Mouse (Mus musculus): ENCODE results near the gene Zbtb17. TPM values are rescaled to one million over a fixed set of nuclear protein-coding genes. Genes with fewer than 3 reads are reported as not detected.

Zbtb17 gene
- polyA plus RNA-seq, 1 experiment from 2014 or later = 58.6 TPM

DNA sequence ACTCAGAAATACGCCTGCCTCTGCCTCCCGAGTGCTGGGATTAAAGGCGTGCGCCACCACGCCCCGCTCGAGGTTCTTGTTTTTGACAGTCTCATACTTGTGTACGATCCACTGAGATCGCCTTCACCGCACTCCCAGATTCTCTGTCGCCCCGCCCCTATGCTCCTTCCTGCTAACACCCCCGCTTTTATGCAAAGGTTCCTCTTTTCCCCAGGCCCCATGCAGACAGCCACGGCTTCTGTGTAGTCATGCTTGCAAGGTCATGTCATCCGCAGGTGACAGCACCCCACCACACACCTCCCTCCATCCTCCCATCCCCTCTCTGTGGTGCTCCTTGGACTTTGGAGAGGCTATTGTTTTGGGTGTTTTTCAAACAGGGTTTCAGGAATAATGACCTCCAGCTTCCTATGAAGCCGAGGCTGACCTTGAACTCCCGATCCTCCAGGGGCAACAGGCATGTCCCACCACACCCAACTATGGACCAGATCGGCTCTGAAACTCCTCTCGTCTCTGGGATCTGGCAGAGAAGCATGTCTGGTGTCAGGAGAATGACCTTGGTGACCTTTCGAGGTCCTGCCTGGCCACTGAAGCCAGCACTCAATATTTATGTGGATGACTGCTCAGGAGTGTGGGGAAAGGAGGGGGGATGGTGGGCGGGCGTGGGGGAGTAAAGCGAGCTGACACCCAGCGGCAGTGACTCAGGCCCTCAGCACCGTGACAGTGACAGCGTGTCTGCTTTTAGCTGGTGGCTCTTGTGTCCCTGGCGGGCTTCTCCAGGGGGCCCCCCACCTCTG lies 24.9 kb upstream of the Zbtb17 start:
- Histone ChIP-seq H3K9me3 (no peaks in the 10 kb centered on the region), H3K4me1 (no peaks in the 10 kb centered on the region), H3K36me3 (replicated peaks) (no peaks in the 10 kb centered on the region), H3K4me3 (replicated peaks) (no peak overlapping the region), H3K9ac (no peak overlapping the region), H3K27ac (no peak overlapping the region), H3K27me3 (peaks cover 28% of the 10 kb centered on the region), H3K4me2 (no peak overlapping the region)
- no peak for ATAC-seq (ENCODE audit: low FRiP score)
- 74% methylated on average over 27 of the region's 27 CpGs for WGBS

DNA sequence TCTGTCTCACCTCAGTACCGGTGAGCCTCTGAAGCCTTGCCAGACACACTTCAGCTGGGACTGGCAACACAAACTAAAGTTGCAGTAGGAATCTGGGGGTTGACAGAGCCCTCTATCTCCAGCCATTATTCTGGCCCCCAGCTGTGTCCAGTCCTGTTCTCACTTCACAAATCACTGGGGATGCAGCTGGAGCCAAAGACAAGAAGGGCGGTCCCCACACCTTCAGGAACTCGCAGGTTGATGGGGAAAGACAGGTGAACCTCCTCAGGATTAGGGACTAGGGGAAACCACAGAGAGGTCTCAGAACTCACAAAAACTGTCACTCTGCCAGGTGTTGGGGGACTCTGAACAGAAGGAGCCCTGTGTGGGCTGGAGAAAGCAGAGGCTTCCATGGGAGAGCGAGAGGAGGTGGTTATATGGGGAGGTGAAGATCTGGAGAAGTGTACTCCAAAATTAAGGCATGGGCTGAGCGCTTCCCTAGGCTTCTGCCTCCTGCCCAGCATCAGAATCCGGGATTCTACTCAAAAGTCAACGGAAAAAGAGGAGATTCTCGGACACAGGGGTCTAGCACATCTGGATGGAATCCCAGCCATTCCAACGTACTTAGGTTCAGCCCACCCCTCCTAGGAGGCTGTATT lies 24.1 kb upstream of the Zbtb17 start, which contains the start of gene Hspb7:
TSS of gene Hspb7 (plus strand) at position 588 of the 638 bp plus-strand sequence.
- 69% methylated on average over 9 of the region's 9 CpGs for WGBS
- Histone ChIP-seq H3K4me3 (replicated peaks) (no peak within 1 kb of the TSS), H3K36me3 (replicated peaks) (no peaks in the 10 kb centered on the region), H3K4me2 (no peak within 1 kb of the TSS), H3K9ac (no peak within 1 kb of the TSS), H3K9me3 (no peaks in the 10 kb centered on the region), H3K27ac (no peak within 1 kb of the TSS), H3K27me3 (peaks cover 30% of the 10 kb centered on the region), H3K4me1 (0 out of 2 replicates have a peak, but pooled peaks cover 3% of the 10 kb centered on the region)
- ATAC-seq (ENCODE audit: low FRiP score) = no peak

DNA sequence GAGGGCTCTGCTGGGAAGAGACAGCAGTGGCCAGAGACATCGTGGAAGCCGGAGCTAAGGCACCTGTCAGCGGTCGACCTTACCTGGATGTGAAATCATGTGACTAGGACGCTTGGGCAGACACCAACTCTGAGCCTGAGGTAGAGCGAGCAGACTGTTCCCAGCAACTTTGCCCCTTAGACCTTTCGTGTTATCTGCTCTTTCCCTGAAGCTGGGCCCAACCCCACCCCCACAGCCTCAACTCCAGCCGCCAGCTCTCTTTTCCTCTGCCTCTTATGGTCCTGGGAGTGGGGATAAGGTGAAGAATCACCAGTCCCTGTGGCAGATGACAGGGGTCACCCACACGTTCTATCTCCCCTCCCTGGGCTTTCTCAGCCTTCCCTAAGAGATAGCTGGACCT lies 23.6 kb upstream of the Zbtb17 start:
- no peaks in the 10 kb centered on the region for H3K9me3 ChIP-seq
- no peak overlapping the region for H3K4me3 ChIP-seq (replicated peaks)
- no peak for ATAC-seq (ENCODE audit: low FRiP score)
- no peaks in the 10 kb centered on the region for H3K36me3 ChIP-seq (replicated peaks)
- no peak overlapping the region for H3K27ac ChIP-seq
- no peak overlapping the region for H3K9ac ChIP-seq
- H3K27me3 ChIP-seq = peaks cover 29% of the 10 kb centered on the region
- H3K4me1 ChIP-seq = peaks cover 9% of the 10 kb centered on the region
- no peak overlapping the region for H3K4me2 ChIP-seq
- 53% methylated on average over 9 of the region's 9 CpGs for WGBS

DNA sequence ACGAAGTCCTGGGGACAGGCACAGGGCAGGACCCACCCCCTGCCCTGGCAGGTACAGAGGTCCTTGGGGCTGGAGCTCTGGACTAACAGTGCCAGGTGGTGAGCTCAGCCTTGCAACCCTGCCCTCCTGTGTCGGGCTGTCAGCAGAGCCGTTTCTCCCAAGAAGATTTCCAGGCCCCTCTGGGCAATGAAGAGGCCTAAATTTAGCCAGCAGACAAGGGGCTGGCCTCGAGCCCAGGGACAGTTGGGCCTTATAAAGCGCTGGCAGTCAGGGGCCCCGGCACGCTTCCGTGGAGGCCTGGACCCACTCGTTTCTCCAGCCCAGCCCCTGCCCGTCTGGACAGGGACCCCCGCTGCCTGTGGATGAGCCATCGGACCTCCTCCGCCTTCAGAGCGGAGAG lies 23.0 kb upstream of the Zbtb17 start:
- Histone ChIP-seq H3K36me3 (replicated peaks) (no peaks in the 10 kb centered on the region), H3K27me3 (peaks cover 34% of the 10 kb centered on the region), H3K27ac (no peak overlapping the region), H3K4me1 (peaks cover 13% of the 10 kb centered on the region), H3K4me3 (replicated peaks) (no peak overlapping the region), H3K9me3 (no peaks in the 10 kb centered on the region), H3K9ac (no peak overlapping the region), H3K4me2 (no peak overlapping the region)
- ATAC-seq (ENCODE audit: low FRiP score) = no peak
- 79% methylated on average over 14 of the region's 14 CpGs for WGBS

DNA sequence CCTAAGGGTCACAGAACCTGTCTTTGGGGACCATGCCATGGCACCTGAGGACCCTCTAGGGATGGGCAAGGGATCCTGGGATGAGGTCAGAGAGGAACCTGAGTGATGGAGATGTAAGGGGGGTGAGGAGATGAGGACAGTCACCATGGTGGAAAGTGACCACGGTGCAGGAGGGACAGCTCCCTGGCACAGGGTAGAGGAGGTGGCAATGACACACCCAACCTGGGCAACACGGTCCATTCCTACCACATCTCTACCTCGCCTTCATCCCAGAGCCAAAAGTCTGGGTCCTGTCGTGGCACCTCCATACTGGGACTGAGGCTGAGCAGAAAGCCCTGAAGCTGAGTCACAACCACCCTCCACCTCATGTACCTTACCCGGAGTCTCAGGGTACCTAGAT lies 21.6 kb upstream of the Zbtb17 start:
- 88% methylated on average over 5 of the region's 5 CpGs for WGBS
- H3K4me3 ChIP-seq (replicated peaks) = no peak overlapping the region

DNA sequence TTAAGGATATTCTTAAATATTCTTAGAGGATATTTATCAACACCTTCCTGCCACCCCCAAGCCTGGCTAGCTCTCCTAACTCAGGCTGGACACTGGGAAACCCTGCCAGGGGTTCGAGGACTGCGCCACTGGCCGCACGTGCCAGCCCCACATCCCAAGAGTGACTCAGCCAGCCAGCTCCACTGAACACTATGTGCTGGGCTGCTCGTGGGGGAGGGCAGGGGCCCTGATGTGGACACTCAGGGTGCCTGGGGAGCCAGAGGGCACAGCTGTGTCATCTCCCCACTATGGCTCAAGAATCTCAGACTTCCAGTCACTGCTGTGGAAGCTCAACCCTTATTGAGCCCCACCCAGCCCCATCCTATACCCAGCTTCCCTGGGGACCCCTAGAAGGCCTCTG lies 21.2 kb upstream of the Zbtb17 start:
- Histone ChIP-seq H3K27ac (no peak overlapping the region), H3K27me3 (peaks cover 37% of the 10 kb centered on the region)

More for the DNA sequence above, 21.6 kb upstream of the Zbtb17 start:
- H3K9ac ChIP-seq = no peak overlapping the region
- no peak for ATAC-seq (ENCODE audit: low FRiP score)
- H3K4me2 ChIP-seq = no peak overlapping the region
- peaks cover 13% of the 10 kb centered on the region for H3K4me1 ChIP-seq
- no peak overlapping the region for H3K27ac ChIP-seq
- no peaks in the 10 kb centered on the region for H3K9me3 ChIP-seq
- peaks cover 37% of the 10 kb centered on the region for H3K27me3 ChIP-seq
- H3K36me3 ChIP-seq (replicated peaks) = no peaks in the 10 kb centered on the region

DNA sequence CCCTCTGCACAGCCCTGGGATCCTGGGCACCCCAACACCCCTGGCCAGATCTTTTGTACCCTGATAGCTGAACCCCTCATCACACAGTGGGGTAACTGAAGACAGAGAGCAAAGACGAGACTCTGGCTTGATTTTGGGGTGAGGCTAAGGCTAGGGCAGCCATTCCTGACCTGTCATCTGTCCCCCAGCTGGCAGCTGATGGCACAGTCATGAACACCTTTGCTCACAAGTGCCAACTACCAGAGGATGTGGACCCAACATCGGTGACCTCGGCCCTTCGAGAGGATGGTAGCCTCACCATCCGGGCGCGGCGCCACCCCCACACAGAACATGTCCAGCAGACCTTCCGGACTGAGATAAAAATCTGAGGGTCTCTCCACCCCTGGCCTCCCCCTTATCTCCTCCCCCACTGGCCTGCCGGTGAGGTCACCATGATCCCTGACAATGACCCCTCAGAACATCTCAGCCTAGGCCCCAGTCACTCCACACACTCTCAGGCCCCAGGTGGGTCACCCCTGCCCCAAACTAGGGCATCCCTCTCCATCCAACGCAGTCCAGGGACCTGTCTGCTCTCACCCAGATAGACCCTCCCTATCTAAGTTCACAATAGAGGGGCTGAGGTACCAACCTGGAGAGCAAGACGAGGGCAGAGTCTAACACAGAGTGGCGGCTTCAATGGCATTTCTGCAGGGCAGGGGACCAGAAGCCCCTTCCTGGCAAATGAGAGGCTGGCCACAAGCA lies 20.6 kb upstream of the Zbtb17 start:
- H3K27me3 ChIP-seq = peaks cover 37% of the 10 kb centered on the region
- no peaks in the 10 kb centered on the region for H3K36me3 ChIP-seq (replicated peaks)
- H3K4me3 ChIP-seq (replicated peaks) = no peak overlapping the region
- H3K4me2 ChIP-seq = no peak overlapping the region
- ATAC-seq (ENCODE audit: low FRiP score) = no peak
- H3K9ac ChIP-seq = no peak overlapping the region
- H3K9me3 ChIP-seq = no peaks in the 10 kb centered on the region
- no peak overlapping the region for H3K27ac ChIP-seq
- WGBS = 89% methylated on average over 13 of the region's 13 CpGs
- peaks cover 13% of the 10 kb centered on the region for H3K4me1 ChIP-seq

More for the DNA sequence above, 21.2 kb upstream of the Zbtb17 start:
- Histone ChIP-seq H3K4me2 (no peak overlapping the region), H3K9ac (no peak overlapping the region), H3K9me3 (no peaks in the 10 kb centered on the region), H3K4me1 (peaks cover 13% of the 10 kb centered on the region), H3K4me3 (replicated peaks) (no peak overlapping the region), H3K36me3 (replicated peaks) (no peaks in the 10 kb centered on the region)
- ATAC-seq (ENCODE audit: low FRiP score) = no peak
- WGBS = 85% methylated on average over 5 of the region's 5 CpGs

DNA sequence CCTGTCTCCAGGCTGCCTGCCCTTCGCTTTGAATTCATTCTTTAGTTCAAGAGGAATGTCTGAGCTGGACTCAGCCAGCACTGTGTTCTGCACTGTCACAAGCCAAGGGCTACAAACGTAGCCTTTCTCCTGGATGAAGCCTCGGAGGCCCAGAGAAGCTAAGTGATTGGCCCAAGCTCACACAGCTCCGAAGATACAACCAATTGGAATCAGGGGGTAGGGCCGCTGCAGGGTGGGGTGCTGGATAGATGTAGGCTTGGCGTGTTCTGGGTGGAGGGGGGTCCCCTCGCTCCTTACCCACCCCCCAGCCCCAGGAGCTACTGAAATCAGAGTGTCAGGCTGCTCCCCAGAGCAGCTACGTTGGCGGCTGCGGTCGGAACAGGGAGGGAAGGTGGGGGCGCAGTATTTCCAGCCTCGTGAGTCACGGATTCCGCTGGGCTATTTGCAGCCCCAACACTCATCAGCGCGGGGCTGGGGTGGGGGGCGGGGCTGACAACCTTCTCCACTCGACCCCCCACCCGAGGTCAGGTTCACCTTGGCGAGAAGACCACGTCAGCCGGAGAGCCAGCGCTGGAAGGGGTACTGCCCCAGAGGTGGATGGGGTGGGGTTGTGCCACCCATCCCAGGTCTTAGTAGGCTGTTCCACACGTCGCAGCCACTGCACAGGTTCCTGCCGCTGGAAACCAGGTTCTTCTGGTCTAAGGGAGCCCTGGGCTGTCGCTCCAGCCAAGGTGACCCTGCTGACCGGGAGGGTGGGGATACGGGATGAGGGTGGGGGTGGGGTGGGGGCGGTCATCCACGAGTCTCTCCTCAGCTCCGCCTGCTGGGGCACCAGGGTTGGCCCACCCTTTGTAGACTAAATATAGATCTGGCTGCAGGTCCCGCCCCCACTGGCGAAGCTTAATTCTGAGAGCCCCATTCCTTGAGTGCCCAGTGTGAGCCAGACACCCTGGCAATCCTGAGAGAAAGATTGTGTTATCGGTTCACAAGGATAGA lies 18.7 kb upstream of the Zbtb17 start:
- WGBS = 4% methylated on average over 36 of the region's 36 CpGs
- peak; percentile 77 for ATAC-seq (ENCODE audit: low FRiP score)
- Histone ChIP-seq H3K4me2 (peak overlapping the region; percentile 57), H3K9me3 (no peaks in the 10 kb centered on the region), H3K9ac (peak overlapping the region; percentile 26), H3K27me3 (peaks cover 37% of the 10 kb centered on the region), H3K4me1 (peaks cover 13% of the 10 kb centered on the region), H3K36me3 (replicated peaks) (no peaks in the 10 kb centered on the region), H3K27ac (no peak overlapping the region), H3K4me3 (replicated peaks) (peak overlapping the region; percentile 34)

DNA sequence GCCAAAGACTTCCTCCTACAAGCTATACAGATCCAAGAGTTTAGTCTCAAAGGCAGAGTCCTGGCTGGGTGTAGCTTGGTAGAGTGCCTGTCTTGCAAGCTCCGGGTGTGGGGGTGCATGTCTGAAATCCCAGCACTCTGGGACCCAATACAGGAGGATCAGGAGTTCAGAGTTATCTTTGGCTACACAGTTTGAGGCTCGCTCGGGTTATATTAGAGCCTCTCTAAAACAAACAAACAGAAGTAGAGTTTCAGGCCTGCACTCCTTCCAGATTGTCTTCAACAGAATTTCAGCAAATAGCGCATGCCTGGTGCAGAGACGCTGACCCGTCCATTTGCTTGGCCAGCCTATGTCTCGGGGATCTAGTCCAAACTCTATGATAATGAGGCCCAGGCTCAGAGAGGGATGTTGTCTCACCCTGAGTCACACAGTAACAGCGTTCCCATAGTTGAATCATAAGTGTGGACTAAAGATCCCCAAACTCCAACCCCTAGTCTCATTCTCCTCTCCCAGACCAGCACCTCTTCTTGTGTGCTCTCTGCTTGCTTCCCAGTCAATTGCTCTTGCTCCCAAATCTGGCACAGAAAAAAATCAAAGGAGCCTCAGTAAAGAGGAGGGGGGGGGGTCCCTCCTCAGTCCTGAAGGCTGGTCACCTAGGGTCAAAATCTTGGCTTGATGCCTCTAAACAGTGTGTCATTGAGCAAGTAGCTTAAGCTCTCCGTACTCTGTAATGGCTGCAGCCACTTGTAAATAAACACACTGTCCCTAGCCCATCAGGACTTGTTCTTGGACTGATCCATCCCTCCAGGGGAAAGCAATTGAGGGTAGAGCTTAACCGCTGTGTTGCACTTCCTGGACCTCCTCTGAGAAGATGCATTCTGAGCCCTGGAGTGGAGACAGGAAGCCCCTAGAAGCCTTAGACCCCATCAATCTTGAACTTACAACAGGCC lies 17.4 kb upstream of the Zbtb17 start:
- Histone ChIP-seq H3K4me3 (replicated peaks) (no peak overlapping the region), H3K4me2 (no peak overlapping the region), H3K27ac (no peak overlapping the region), H3K27me3 (peaks cover 32% of the 10 kb centered on the region), H3K9me3 (no peaks in the 10 kb centered on the region), H3K9ac (no peak overlapping the region), H3K36me3 (replicated peaks) (no peaks in the 10 kb centered on the region), H3K4me1 (peaks cover 13% of the 10 kb centered on the region)
- no peak for ATAC-seq (ENCODE audit: low FRiP score)
- 83% methylated on average over 10 of the region's 10 CpGs for WGBS

DNA sequence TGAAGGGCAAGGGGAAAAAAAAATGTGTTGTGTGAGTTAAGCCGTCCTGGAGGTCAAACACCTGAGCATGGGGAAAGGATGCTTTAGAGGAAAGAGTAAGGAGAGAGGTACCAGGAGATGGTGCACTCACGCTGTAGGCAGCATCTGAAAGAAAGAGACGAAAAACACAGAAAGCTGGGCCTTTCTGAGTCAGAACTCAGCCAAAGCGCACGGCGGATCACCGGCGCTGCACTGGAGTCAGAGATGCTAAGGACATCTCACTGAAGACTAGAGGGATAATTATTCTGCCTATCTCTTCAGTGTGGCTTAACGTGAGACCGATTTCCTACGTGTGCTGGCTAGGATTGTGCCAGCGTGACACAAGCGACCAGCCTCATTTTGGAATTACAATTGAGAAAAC lies 16.5 kb upstream of the Zbtb17 start:
- Histone ChIP-seq H3K27ac (no peak overlapping the region), H3K4me1 (peaks cover 13% of the 10 kb centered on the region), H3K36me3 (replicated peaks) (no peaks in the 10 kb centered on the region), H3K4me3 (replicated peaks) (no peak overlapping the region), H3K4me2 (no peak overlapping the region), H3K9ac (no peak overlapping the region), H3K9me3 (no peaks in the 10 kb centered on the region), H3K27me3 (peaks cover 32% of the 10 kb centered on the region)
- 85% methylated on average over 13 of the region's 13 CpGs for WGBS
- ATAC-seq (ENCODE audit: low FRiP score) = no peak

DNA sequence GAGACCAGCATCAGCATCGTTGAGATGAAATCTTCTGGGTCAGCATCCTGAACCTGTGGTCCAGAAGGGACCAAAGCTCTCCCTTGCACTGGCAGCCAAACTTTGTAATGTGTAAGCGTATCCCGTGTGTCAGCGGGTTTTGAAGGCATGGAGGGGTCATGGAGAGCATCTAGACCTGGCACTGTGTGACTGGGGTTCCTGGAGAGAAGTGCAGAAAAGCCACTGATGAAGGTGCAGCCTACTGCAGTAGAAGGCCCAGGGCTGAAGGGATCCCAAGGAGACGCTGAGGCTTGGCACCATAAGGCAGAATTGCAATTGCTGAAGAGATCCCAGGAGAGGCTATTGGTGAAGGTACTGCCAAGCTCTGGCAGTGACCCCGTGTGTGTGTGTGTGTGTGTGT lies 15.1 kb upstream of the Zbtb17 start:
- Histone ChIP-seq H3K9me3 (no peaks in the 10 kb centered on the region), H3K4me3 (replicated peaks) (no peak overlapping the region), H3K27ac (no peak overlapping the region), H3K4me2 (no peak overlapping the region), H3K4me1 (peaks cover 13% of the 10 kb centered on the region), H3K36me3 (replicated peaks) (no peaks in the 10 kb centered on the region), H3K9ac (no peak overlapping the region), H3K27me3 (peaks cover 21% of the 10 kb centered on the region)
- 78% methylated on average over 6 of the region's 6 CpGs for whole genome bisulfite sequencing
- no peak for ATAC-seq (ENCODE audit: low FRiP score)
